ENCODE assay signal across 7 mouse cellular contexts in genomic region chr5:33630615-33631014, GRCm38 (mm10). TPM values are rescaled to one million over a fixed set of nuclear protein-coding genes. Genes with fewer than 3 reads are reported as not detected.
DNase-seq lines count a peak whose midpoint lies in the region; ATAC-seq and TF ChIP-seq lines count a peak whose summit lies in the region.

No protein-coding gene starts in this region.

- WGBS in thymus, adult 2 months: 62% methylated on average over 4 of the region's 4 CpGs
- WGBS in forebrain, embryonic 12.5 days: 84% methylated on average over 4 of the region's 4 CpGs
- 65% methylated on average over 4 of the region's 4 CpGs for WGBS in intestine, embryonic 14.5 days
- WGBS in neural tube, embryonic 15.5 days: 81% methylated on average over 4 of the region's 4 CpGs

- no peaks in the 10 kb centered on the region for H3K27me3 ChIP-seq in thymus, adult 2 months (ENCODE audit: control insufficient read depth, insufficient read depth, low read length)
- H3K27me3 ChIP-seq in forebrain, embryonic 12.5 days: 0 out of 2 replicates have a peak, but pooled peaks cover 4% of the 10 kb centered on the region
- H3K27me3 ChIP-seq in intestine, embryonic 14.5 days (replicated peaks; ENCODE audit: control insufficient read depth, insufficient read depth, low read length): no peaks in the 10 kb centered on the region
- H3K27me3 ChIP-seq in neural tube, embryonic 15.5 days (replicated peaks): no peaks in the 10 kb centered on the region

- 0 out of 2 replicates have a peak overlapping the region, but pooled peaks have one; percentile 21 for H3K9ac ChIP-seq in forebrain, embryonic 12.5 days
- peak overlapping the region; percentile 51; the same call in 1 of the 2 replicates for H3K9ac ChIP-seq in intestine, embryonic 14.5 days (ENCODE audit: low read length)
- H3K9ac ChIP-seq in neural tube, embryonic 15.5 days (replicated peaks): 0 out of 2 replicates have a peak overlapping the region, but pooled peaks have one; percentile 54

- no peak for DNase-seq in thymus, adult 2 months
- no peak for DNase-seq in thymus, postnatal 36 days
- no peak for DNase-seq in intestine, embryonic 14.5 days (ENCODE audit: low spot score)
- DNase-seq in frontal cortex, postnatal 14 days (ENCODE audit: low spot score in 2 of 2): no peak
- DNase-seq in adrenal gland, postnatal 36 days: no peak

- peaks cover 13% of the 10 kb centered on the region for H3K4me1 ChIP-seq in thymus, adult 2 months (replicated peaks; ENCODE audit: control insufficient read depth, insufficient read depth, low read length)
- H3K4me1 ChIP-seq in forebrain, embryonic 12.5 days: peaks cover 25% of the 10 kb centered on the region
- H3K4me1 ChIP-seq in intestine, embryonic 14.5 days (replicated peaks; ENCODE audit: control insufficient read depth, insufficient read depth, low read length): peaks cover 14% of the 10 kb centered on the region
- peaks cover 23% of the 10 kb centered on the region for H3K4me1 ChIP-seq in neural tube, embryonic 15.5 days

- no peaks in the 10 kb centered on the region for H3K9me3 ChIP-seq in forebrain, embryonic 12.5 days
- no peaks in the 10 kb centered on the region for H3K9me3 ChIP-seq in intestine, embryonic 14.5 days (ENCODE audit: control insufficient read depth, low read length)
- H3K9me3 ChIP-seq in neural tube, embryonic 15.5 days (replicated peaks): no peaks in the 10 kb centered on the region

- no peak overlapping the region for H3K4me3 ChIP-seq in thymus, adult 2 months (ENCODE audit: control insufficient read depth, insufficient read depth, low read length)
- H3K4me3 ChIP-seq in forebrain, embryonic 12.5 days (replicated peaks): peak overlapping the region; percentile 76; the same call in 1 of the 2 replicates
- peak overlapping the region; percentile 88; the same call in 1 of the 2 replicates for H3K4me3 ChIP-seq in intestine, embryonic 14.5 days (ENCODE audit: low read depth, low read length)
- peak overlapping the region; percentile 86 for H3K4me3 ChIP-seq in neural tube, embryonic 15.5 days (replicated peaks)

- no peaks in the 10 kb centered on the region for H3K36me3 ChIP-seq in thymus, adult 2 months (ENCODE audit: control insufficient read depth, insufficient read depth, low read length)
- H3K36me3 ChIP-seq in forebrain, embryonic 12.5 days (replicated peaks): peaks cover 3% of the 10 kb centered on the region
- no peaks in the 10 kb centered on the region; the same call in 1 of the 2 replicates for H3K36me3 ChIP-seq in intestine, embryonic 14.5 days (ENCODE audit: control insufficient read depth, insufficient read depth, low read length)
- H3K36me3 ChIP-seq in neural tube, embryonic 15.5 days: no peaks in the 10 kb centered on the region

- TF ChIP-seq CTCF in thymus, adult 2 months (IDR thresholded peaks at IDR 0.05; ENCODE audit: borderline replicate concordance, control insufficient read depth, extremely low read depth, insufficient read depth, low read length, poor library complexity): no peak

- peak overlapping the region; percentile 26; the same call in 1 of the 2 replicates for H3K27ac ChIP-seq in thymus, adult 2 months (ENCODE audit: control insufficient read depth, insufficient read depth, low read length)
- no peak overlapping the region for H3K27ac ChIP-seq in forebrain, embryonic 12.5 days
- peak overlapping the region; percentile 47; the same call in 1 of the 2 replicates for H3K27ac ChIP-seq in intestine, embryonic 14.5 days (ENCODE audit: low read depth)
- H3K27ac ChIP-seq in neural tube, embryonic 15.5 days (replicated peaks): no peak overlapping the region

- ATAC-seq in forebrain, embryonic 12.5 days (ENCODE audit: low FRiP score): no peak
- no peak for ATAC-seq in intestine, embryonic 14.5 days (replicated peaks; ENCODE audit: low FRiP score, low TSS enrichment, low read depth)
- ATAC-seq in neural tube, embryonic 15.5 days (ENCODE audit: low FRiP score): no peak

- TF ChIP-seq POLR2A in thymus, adult 2 months (IDR thresholded peaks at IDR 0.05; ENCODE audit: control insufficient read depth, extremely low read depth, insufficient read depth, low read length, poor library complexity): no peak

- peak overlapping the region; percentile 88; the same call in 1 of the 2 replicates for H3K4me2 ChIP-seq in forebrain, embryonic 12.5 days
- peak overlapping the region; percentile 75; the same call in 1 of the 2 replicates for H3K4me2 ChIP-seq in intestine, embryonic 14.5 days (ENCODE audit: low read length)
- peak overlapping the region; percentile 92 for H3K4me2 ChIP-seq in neural tube, embryonic 15.5 days

RNA-seq across cellular contexts. Expression of gene Gm9903, which starts 0.9 kb away (rescaled TPM):
- 0.56 and 0.82 TPM in 2 replicates for polyA plus RNA-seq in thymus, adult 2 months (2012; rRNA removed)
- 0.46 and 0.51 TPM in 2 replicates for polyA plus RNA-seq in forebrain, embryonic 12.5 days (2016; fragmentation: Nextera tagmentation; extraction: Ambion mirVana)
- 0.27 and 0.46 TPM in 2 replicates for polyA plus RNA-seq in intestine, embryonic 14.5 days (2014; fragmentation: Nextera tagmentation; extraction: Ambion mirVana)
- 0.59 and 0.83 TPM in 2 replicates for polyA plus RNA-seq in neural tube, embryonic 15.5 days (2015; fragmentation: Nextera tagmentation; extraction: Ambion mirVana)
- under 1 TPM; 0.30 to 0.36 TPM for total RNA-seq in adrenal gland, postnatal 36 days (2021)

RNA-seq across cellular contexts. Expression of gene Fam53a, which starts 1.2 kb away (rescaled TPM):
- polyA plus RNA-seq in thymus, adult 2 months (2012; rRNA removed): 89.5 and 125 TPM in 2 replicates
- polyA plus RNA-seq in forebrain, embryonic 12.5 days (2016; fragmentation: Nextera tagmentation; extraction: Ambion mirVana): 55.0 and 57.4 TPM in 2 replicates
- polyA plus RNA-seq in intestine, embryonic 14.5 days (2014; fragmentation: Nextera tagmentation; extraction: Ambion mirVana): 67.4 and 69.8 TPM in 2 replicates
- polyA plus RNA-seq in neural tube, embryonic 15.5 days (2015; fragmentation: Nextera tagmentation; extraction: Ambion mirVana): 25.5 and 31.9 TPM in 2 replicates
- 10 to 100 TPM; 27.5 to 28.3 TPM for total RNA-seq in adrenal gland, postnatal 36 days (2021)

RNA-seq across cellular contexts. Expression of gene Slbp, which starts 21.8 kb away (rescaled TPM):
- 87.4 and 132 TPM in 2 replicates for polyA plus RNA-seq in thymus, adult 2 months (2012; rRNA removed)
- polyA plus RNA-seq in forebrain, embryonic 12.5 days (2016; fragmentation: Nextera tagmentation; extraction: Ambion mirVana): 265 and 268 TPM in 2 replicates
- 214 and 230 TPM in 2 replicates for polyA plus RNA-seq in intestine, embryonic 14.5 days (2014; fragmentation: Nextera tagmentation; extraction: Ambion mirVana)
- polyA plus RNA-seq in neural tube, embryonic 15.5 days (2015; fragmentation: Nextera tagmentation; extraction: Ambion mirVana): 120 and 157 TPM in 2 replicates
- total RNA-seq in adrenal gland, postnatal 36 days (2021): 10 to 100 TPM; 44.8 to 47.8 TPM

RNA-seq across cellular contexts. Expression of gene Tacc3, which starts 27.3 kb away (rescaled TPM):
- 57.3 and 72.7 TPM in 2 replicates for polyA plus RNA-seq in thymus, adult 2 months (2012; rRNA removed)
- 265 and 272 TPM in 2 replicates for polyA plus RNA-seq in forebrain, embryonic 12.5 days (2016; fragmentation: Nextera tagmentation; extraction: Ambion mirVana)
- 174 and 191 TPM in 2 replicates for polyA plus RNA-seq in intestine, embryonic 14.5 days (2014; fragmentation: Nextera tagmentation; extraction: Ambion mirVana)
- 27.5 and 61.7 TPM in 2 replicates for polyA plus RNA-seq in neural tube, embryonic 15.5 days (2015; fragmentation: Nextera tagmentation; extraction: Ambion mirVana)
- total RNA-seq in adrenal gland, postnatal 36 days (2021): 1 to 10 TPM; 7.6 to 8.4 TPM

RNA-seq across cellular contexts. Expression of gene Tmem129, which starts 27.6 kb away (rescaled TPM):
- polyA plus RNA-seq in thymus, adult 2 months (2012; rRNA removed): 71.6 and 78.0 TPM in 2 replicates
- polyA plus RNA-seq in forebrain, embryonic 12.5 days (2016; fragmentation: Nextera tagmentation; extraction: Ambion mirVana): 34.6 and 39.6 TPM in 2 replicates
- polyA plus RNA-seq in intestine, embryonic 14.5 days (2014; fragmentation: Nextera tagmentation; extraction: Ambion mirVana): 39.3 and 42.4 TPM in 2 replicates
- polyA plus RNA-seq in neural tube, embryonic 15.5 days (2015; fragmentation: Nextera tagmentation; extraction: Ambion mirVana): 27.7 and 29.7 TPM in 2 replicates
- total RNA-seq in adrenal gland, postnatal 36 days (2021): 10 to 100 TPM; 25.9 to 28.5 TPM

Comparison
In these comparisons a context has a peak if more than half of its experiments do, and no peak if none do; other contexts are left out.
1. H3K27ac ChIP-seq: peak in thymus, adult 2 months (single experiment) and intestine, embryonic 14.5 days (single experiment); none in forebrain, embryonic 12.5 days (single experiment) and neural tube, embryonic 15.5 days (single experiment).
2. Peak in every context shown above with its lines, with median percentiles within 50 percentile points of each other: H3K4me2 ChIP-seq and H3K9ac ChIP-seq.